Mouse (Mus musculus): ENCODE data around the gene Pigr. TPM values are rescaled to one million over a fixed set of nuclear protein-coding genes. Genes with fewer than 3 reads are reported as not detected.

The Pigr gene
- polyA plus RNA-seq, 1 experiment from 2014 or later, result not detected

- Histone ChIP-seq H3K36me3 (no peaks in the 10 kb centered on the region), H3K4me2 (replicated peaks) (no peak overlapping the region), H3K4me3 (no peak overlapping the region), H3K9me3 (no peaks in the 10 kb centered on the region), H3K9ac (replicated peaks) (no peak overlapping the region), H3K27me3 (peaks cover 5% of the 10 kb centered on the region; the same call in 1 of the 2 replicates), H3K4me1 (no peaks in the 10 kb centered on the region), H3K27ac (replicated peaks) (no peak overlapping the region)
- no peak for ATAC-seq (ENCODE audit: low FRiP score, low read depth)
- WGBS, result 17% methylated on average over 6 of the region's 6 CpGs
Measured at GRCm38 (mm10) chr1:130894468-130894867, 68.0 kb downstream of the Pigr start.

Other genes starting within 250 kb of the Pigr start
- not detected in 2 replicates for gene Zp3r, start 197.1 kb upstream of the Pigr start, polyA plus RNA-seq (2016; fragmentation: Nextera tagmentation; extraction: Ambion mirVana)
- not detected in 2 replicates for gene C4bp, start 165.1 kb upstream of the Pigr start, polyA plus RNA-seq (2016; fragmentation: Nextera tagmentation; extraction: Ambion mirVana)
- not detected in 2 replicates for gene Gm29427, start 110.9 kb upstream of the Pigr start, polyA plus RNA-seq (2016; fragmentation: Nextera tagmentation; extraction: Ambion mirVana)
- gene Yod1, start 109.4 kb upstream of the Pigr start, polyA plus RNA-seq (2016; fragmentation: Nextera tagmentation; extraction: Ambion mirVana), result 22.2 and 22.4 TPM in 2 replicates
- 15.6 and 16.1 TPM in 2 replicates for gene Pfkfb2, start 97.4 kb upstream of the Pigr start, polyA plus RNA-seq (2016; fragmentation: Nextera tagmentation; extraction: Ambion mirVana)
- gene AA986860, start 94.7 kb upstream of the Pigr start, polyA plus RNA-seq (2016; fragmentation: Nextera tagmentation; extraction: Ambion mirVana), result 0.54 and 0.56 TPM in 2 replicates
- not detected in 2 replicates for gene Fcamr, start 25.8 kb upstream of the Pigr start, polyA plus RNA-seq (2016; fragmentation: Nextera tagmentation; extraction: Ambion mirVana)
- 0.48 TPM in 1 of 2 replicates, not detected in the other for gene Fcmr, start 39.0 kb downstream of the Pigr start, polyA plus RNA-seq (2016; fragmentation: Nextera tagmentation; extraction: Ambion mirVana)
- not detected in 2 replicates for gene Il24, start 60.8 kb downstream of the Pigr start, polyA plus RNA-seq (2016; fragmentation: Nextera tagmentation; extraction: Ambion mirVana)
- not detected in 2 replicates for gene Il20, start 84.8 kb downstream of the Pigr start, polyA plus RNA-seq (2016; fragmentation: Nextera tagmentation; extraction: Ambion mirVana)
- gene Il19, start 113.4 kb downstream of the Pigr start, polyA plus RNA-seq (2016; fragmentation: Nextera tagmentation; extraction: Ambion mirVana), result not detected in 2 replicates
- gene Il10, start 193.2 kb downstream of the Pigr start, polyA plus RNA-seq (2016; fragmentation: Nextera tagmentation; extraction: Ambion mirVana), result not detected in 2 replicates